Mouse (Mus musculus): ENCODE measurements around the gene Wscd2. TPM values are rescaled to one million over a fixed set of nuclear protein-coding genes. Genes with fewer than 3 reads are reported as not detected.

Gene Wscd2
- polyA plus RNA-seq, 1 experiment = 13.5 TPM

DNA sequence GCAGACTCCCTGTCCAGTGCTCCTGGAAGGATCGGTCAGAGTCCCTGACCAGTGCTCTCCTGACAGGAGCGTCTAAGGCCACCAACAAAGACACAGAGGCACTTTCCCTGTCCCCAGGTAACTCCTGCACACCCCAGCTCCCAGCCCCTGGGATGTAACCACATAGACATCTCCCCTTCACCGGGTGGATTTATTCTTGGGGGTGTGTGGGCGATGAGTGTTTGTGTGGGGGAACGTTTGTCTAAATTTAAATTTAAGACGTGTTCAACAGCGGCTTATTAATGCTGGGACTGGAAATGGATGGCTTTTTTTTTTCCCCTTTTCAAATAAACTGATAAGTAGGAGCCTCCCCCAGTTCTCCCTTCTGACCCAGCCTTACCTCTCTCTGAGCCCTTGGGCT is 49.7 kb downstream of the Wscd2 start:
- no peak for DNase-seq (ENCODE audit: low read depth)
- TF ChIP-seq POLR2A (IDR thresholded peaks at IDR 0.05; ENCODE audit: borderline replicate concordance, extremely low read depth, insufficient read depth, insufficient read length, poor library complexity, severe bottlenecking) (no peak), CTCF (IDR thresholded peaks at IDR 0.05; ENCODE audit: borderline replicate concordance, extremely low read depth, insufficient read depth, insufficient read length) (no peak)

DNA sequence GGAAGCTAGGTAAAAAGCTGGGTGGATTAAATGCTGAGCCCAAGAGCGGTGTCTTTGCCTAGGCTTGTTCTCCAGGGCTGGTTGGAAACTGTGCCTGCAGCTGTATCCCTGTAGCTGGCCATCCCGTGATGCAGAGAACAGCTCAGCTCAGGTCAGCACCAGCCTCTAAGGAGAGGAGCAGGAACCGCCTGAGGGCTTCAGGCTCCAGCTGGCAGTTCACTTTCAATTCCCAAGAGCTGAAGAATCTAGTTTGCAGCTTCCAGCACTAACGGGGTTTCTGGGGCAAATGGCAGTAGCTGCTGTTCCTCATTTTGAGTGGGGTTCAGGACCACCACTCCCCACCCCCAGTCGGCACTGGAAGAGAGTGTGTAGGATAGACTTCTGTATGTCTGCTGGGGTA is 51.1 kb downstream of the Wscd2 start:
- DNase-seq (ENCODE audit: low read depth) = peak; percentile 33
- TF ChIP-seq CTCF (IDR thresholded peaks at IDR 0.05; ENCODE audit: borderline replicate concordance, extremely low read depth, insufficient read depth, insufficient read length) (no peak), POLR2A (IDR thresholded peaks at IDR 0.05; ENCODE audit: borderline replicate concordance, extremely low read depth, insufficient read depth, insufficient read length, poor library complexity, severe bottlenecking) (no peak)

DNA sequence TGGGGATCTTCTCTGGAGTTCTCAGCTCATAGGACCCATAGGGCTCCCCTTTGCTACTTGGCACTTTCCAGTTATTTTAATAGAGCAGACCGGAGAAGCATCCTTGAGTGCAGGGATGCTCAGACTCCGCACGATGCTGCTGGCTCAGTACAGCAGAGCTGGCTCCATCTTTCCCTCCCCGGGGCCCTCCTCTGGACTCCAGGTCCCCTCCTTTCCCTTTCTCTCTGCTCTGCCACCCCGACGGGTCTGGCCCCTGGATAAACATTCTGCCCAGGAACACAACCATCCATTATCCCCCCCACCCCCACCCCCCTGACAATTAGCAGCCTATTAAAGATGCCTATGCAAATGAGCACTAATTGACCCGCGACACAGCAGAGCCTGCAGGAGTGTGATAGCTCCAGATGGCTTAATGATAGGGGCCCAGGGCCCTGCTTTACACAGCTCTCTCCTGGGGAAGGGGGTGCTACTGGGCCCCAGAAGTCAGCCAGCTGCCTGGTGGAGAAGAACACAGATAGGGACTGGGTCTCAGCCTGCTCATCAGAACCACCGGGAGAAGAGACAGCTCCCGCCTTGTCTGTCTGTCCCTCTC is 52.8 kb downstream of the Wscd2 start:
- TF ChIP-seq POLR2A (IDR thresholded peaks at IDR 0.05; ENCODE audit: borderline replicate concordance, extremely low read depth, insufficient read depth, insufficient read length, poor library complexity, severe bottlenecking) = no peak
- TF ChIP-seq CTCF (IDR thresholded peaks at IDR 0.05; ENCODE audit: borderline replicate concordance, extremely low read depth, insufficient read depth, insufficient read length) = no peak
- DNase-seq (ENCODE audit: low read depth) = peak; percentile 95

DNA sequence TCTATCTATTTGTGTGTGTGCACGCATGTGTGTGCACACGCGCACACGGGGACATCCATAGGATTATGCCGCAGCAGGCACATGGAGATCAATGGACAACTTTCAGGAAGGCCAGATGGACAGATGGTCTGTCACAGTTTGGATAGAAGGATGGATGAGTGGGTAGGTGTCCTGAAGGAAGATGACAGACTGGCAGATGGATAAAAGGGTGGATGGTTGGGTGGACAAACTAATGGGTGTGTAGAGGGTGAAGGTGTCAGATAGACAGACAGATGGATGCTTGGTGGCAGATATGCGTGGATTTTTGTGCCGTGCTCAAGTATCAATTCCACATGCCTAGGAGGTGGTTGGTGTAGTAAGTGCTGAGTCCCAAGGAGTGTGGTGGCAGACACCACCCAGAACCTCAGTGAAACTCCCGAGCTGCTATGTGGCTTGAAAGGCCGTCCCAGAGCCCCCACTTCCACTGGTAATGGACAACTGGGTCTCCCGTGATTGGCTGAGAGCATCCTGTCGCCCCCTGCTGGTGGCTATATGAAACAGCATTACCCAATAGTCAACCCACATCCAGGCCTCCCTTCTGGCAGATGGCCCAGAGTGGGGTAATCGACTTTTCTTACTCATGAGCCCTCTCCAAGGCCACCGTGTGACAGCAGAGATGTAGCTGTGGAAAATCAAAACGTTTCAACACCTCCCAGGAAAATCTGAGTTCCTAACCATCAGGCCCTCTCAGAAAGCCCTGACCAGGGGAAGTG is 58.0 kb downstream of the Wscd2 start:
- TF ChIP-seq POLR2A (IDR thresholded peaks at IDR 0.05; ENCODE audit: borderline replicate concordance, extremely low read depth, insufficient read depth, insufficient read length, poor library complexity, severe bottlenecking) (no peak), CTCF (IDR thresholded peaks at IDR 0.05; ENCODE audit: borderline replicate concordance, extremely low read depth, insufficient read depth, insufficient read length) (peak; percentile 77)
- DNase-seq (ENCODE audit: low read depth) = peak; percentile 75

DNA sequence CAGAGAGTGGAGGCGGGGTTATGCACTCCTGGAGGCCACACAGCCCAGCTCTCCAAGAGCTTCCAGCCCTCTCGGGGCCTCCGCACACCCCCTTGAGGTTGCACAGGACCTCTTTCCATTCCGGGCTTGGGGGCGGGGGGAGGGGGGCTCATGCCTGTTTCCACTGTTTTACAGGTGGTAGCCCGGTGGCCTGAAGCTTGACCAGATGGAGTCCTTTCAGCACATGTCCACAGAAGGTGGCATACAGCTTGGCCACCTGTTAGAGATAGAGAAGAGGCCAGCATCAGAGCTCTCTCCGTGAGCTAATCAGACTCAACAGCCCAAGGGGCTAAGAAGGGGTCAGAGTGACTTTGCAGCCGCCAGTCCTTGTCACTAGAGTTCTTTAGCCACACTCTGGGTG is 60.1 kb downstream of the Wscd2 start:
- DNase-seq (ENCODE audit: low read depth) = no peak

DNA sequence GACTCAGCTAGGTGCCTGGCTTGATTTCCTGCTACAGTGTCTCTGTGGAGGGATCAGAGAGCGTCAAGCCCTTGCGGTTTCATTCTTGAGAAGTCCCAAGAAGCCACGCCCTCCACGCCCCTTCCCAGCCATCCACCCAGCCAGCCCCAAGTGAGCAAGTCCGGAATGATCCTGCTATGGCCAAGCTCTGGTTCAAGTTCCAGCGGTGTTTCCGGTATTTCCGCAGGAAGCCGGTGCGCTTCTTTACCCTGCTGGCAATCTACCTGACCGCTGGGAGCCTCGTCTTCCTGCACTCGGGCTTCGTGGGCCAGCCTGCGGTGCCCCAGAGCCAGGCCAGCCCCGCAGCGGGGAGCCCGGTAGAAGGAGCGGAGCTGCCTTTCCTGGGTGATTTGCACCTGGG is 60.6 kb downstream of the Wscd2 start:
- TF ChIP-seq POLR2A (IDR thresholded peaks at IDR 0.05; ENCODE audit: borderline replicate concordance, extremely low read depth, insufficient read depth, insufficient read length, poor library complexity, severe bottlenecking) (no peak), CTCF (IDR thresholded peaks at IDR 0.05; ENCODE audit: borderline replicate concordance, extremely low read depth, insufficient read depth, insufficient read length) (no peak)
- DNase-seq (ENCODE audit: low read depth) = no peak

More for the DNA sequence above, 60.1 kb downstream of the Wscd2 start:
- no peak for TF ChIP-seq CTCF (IDR thresholded peaks at IDR 0.05; ENCODE audit: borderline replicate concordance, extremely low read depth, insufficient read depth, insufficient read length)
- TF ChIP-seq POLR2A (IDR thresholded peaks at IDR 0.05; ENCODE audit: borderline replicate concordance, extremely low read depth, insufficient read depth, insufficient read length, poor library complexity, severe bottlenecking) = no peak

DNA sequence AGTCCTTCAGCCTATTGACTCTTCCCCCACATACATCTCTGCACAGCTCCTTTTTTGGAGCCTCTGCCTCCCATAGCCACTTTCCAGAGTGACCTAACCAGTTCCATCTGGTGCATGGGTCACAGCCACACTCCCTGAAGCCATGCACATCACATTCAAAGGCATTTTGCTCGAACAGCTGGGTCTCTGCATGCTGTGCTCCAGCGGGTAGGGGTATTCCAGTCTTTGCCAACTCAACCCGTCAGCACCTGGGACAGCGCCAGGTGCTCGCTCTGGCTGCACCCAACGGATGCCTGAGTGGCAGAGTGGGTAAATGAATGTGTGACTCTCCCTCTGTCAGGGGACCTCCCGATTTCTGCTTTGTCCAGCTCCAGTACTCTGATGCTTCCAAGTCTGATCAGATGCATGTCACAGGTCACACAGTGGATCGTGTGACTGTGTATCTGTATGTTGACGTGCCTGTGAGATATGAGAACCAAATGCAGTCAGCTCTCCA is 63.3 kb downstream of the Wscd2 start:
- TF ChIP-seq POLR2A (IDR thresholded peaks at IDR 0.05; ENCODE audit: borderline replicate concordance, extremely low read depth, insufficient read depth, insufficient read length, poor library complexity, severe bottlenecking) = no peak
- no peak for TF ChIP-seq CTCF (IDR thresholded peaks at IDR 0.05; ENCODE audit: borderline replicate concordance, extremely low read depth, insufficient read depth, insufficient read length)
- DNase-seq (ENCODE audit: low read depth) = peak; percentile 64

DNA sequence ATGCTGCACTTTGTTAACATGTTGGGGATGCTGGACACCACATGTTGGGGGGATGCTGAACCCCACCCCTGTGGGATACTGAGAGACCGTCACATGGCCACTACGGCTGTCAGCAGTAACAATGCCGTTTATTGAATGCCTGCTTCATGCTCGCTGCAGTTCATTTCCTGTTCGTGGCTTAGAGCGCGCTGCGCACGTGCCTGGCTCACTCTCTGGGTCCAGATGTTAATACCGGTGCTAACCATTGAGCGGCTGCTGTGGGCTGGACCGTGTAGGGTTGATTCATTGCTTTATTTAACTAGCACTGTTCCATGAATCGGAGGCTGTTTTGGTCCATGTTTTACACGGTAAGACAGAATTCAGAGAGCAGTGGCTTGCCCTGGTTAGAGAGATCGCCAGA is 64.0 kb downstream of the Wscd2 start:
- DNase-seq (ENCODE audit: low read depth) = no peak
- no peak for TF ChIP-seq CTCF (IDR thresholded peaks at IDR 0.05; ENCODE audit: borderline replicate concordance, extremely low read depth, insufficient read depth, insufficient read length)
- TF ChIP-seq POLR2A (IDR thresholded peaks at IDR 0.05; ENCODE audit: borderline replicate concordance, extremely low read depth, insufficient read depth, insufficient read length, poor library complexity, severe bottlenecking) = no peak

DNA sequence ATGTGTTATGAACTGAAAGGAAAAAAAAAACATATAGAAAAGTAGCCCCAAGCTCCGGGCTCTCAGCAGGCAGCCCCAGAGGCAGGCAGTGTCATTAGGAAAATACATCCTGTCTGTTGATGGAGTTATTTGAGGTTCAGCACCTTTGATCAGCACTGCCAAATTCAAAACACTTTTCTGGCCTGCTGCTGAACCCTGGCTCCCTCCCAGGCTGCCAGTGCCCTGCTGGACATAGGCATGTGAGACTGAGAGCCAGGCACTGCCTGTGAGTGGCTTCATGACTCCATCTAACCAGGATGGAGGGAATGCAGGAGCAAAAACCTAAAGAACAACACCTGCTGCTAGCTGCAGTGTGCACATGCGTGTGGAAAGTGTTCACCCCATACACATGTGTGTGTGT is 64.4 kb downstream of the Wscd2 start:
- DNase-seq (ENCODE audit: low read depth) = no peak
- no peak for TF ChIP-seq POLR2A (IDR thresholded peaks at IDR 0.05; ENCODE audit: borderline replicate concordance, extremely low read depth, insufficient read depth, insufficient read length, poor library complexity, severe bottlenecking)
- TF ChIP-seq CTCF (IDR thresholded peaks at IDR 0.05; ENCODE audit: borderline replicate concordance, extremely low read depth, insufficient read depth, insufficient read length) = no peak

DNA sequence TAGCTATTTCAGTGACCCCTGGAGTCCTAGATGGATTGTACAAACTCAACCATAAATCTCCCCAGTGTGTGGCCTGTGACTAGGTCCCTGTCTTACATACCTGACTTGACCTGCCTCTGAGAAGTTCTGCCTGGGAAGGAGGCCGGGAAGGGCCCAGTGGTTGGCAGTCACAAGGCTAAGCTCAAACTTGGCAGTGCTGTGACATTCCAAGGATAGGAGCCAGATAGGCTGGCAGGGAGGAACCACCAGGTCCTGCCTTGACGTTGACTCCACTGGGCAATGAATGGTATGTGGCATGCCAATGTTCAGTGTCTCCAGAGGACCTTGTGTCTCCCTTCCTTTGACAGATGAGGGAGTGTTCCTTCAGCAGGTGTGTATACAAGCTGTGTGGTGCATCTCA is 65.6 kb downstream of the Wscd2 start:
- DNase-seq (ENCODE audit: low read depth) = no peak
- no peak for TF ChIP-seq POLR2A (IDR thresholded peaks at IDR 0.05; ENCODE audit: borderline replicate concordance, extremely low read depth, insufficient read depth, insufficient read length, poor library complexity, severe bottlenecking)
- TF ChIP-seq CTCF (IDR thresholded peaks at IDR 0.05; ENCODE audit: borderline replicate concordance, extremely low read depth, insufficient read depth, insufficient read length) = no peak

DNA sequence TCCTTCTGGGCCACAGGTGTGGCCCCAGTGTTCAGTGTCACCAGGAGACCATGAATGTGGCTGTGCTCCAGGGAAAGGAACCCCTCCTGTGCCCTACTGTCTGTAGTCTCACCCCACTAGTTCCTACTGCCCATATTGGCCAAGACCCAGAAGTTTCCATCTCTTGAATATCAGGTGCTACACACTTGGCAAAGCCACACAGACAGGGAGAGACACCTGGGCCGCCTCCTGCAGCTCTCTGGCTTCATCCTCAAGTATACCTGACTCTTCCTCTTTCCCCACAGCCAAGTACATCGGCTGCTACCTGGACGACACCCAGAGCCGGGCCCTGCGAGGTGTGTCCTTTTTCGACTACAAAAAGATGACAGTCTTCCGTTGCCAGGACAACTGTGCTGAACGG is 67.9 kb downstream of the Wscd2 start:
- DNase-seq (ENCODE audit: low read depth) = no peak
- TF ChIP-seq POLR2A (IDR thresholded peaks at IDR 0.05; ENCODE audit: borderline replicate concordance, extremely low read depth, insufficient read depth, insufficient read length, poor library complexity, severe bottlenecking) (no peak), CTCF (IDR thresholded peaks at IDR 0.05; ENCODE audit: borderline replicate concordance, extremely low read depth, insufficient read depth, insufficient read length) (no peak)

DNA sequence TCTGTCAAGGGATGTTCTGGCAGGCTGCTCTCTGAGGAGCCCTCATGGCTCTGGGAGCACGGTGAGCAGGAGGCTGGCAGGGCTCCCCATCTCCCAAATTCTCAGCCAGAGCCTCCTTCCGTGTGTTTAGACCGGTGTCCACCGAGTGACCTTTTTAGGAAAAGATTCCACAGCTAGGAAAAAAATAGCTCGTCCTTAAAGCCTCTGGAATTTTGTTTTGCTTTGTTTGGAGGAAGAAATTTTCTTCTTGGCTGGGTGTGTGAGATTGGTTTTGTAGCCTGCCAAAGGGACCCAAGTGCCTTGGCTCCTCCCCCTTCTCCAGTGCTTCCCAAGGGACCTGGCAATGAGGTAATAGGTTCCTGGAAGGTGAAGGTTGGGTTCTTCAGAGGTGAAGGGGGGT is 69.5 kb downstream of the Wscd2 start:
- no peak for DNase-seq (ENCODE audit: low read depth)
- no peak for TF ChIP-seq POLR2A (IDR thresholded peaks at IDR 0.05; ENCODE audit: borderline replicate concordance, extremely low read depth, insufficient read depth, insufficient read length, poor library complexity, severe bottlenecking)
- TF ChIP-seq CTCF (IDR thresholded peaks at IDR 0.05; ENCODE audit: borderline replicate concordance, extremely low read depth, insufficient read depth, insufficient read length) = no peak
